ENCODE assay signal across 17 mouse cellular contexts in the genomic region with DNA sequence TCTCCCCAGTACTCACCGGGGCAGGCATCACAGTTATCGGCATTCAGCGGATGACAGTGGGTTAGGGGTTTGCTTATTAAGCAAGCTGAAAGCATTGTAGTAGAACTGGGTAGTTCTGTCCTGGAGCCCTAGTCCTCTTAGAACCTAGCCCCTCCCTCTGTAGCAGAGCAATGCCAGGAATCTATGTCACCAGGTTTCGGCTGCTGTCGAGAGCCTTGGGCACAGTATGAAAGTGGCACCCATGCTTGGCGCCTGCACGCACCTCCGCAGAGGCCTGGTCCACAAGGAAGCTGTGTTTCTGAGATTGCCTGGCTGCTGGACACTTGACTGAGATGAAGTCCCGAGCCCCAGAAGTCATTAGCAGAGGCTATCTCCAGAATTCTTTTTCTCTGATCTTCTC. TPM values are rescaled to one million over a fixed set of nuclear protein-coding genes. Genes with fewer than 3 reads are reported as not detected.
DNase-seq lines count a peak whose midpoint lies in the region; ATAC-seq lines count a peak whose summit lies in the region.
"Had no signal": no experiment of that assay in that cellular context is flagged by ENCODE, and none has a peak within 500 bp of the region (broad histone marks: within the 10 kb centered on the region; RNA-seq: fewer than 3 reads in every experiment).

No protein-coding gene starts in this region.

- peaks cover 6% of the 10 kb centered on the region; the same call in 1 of the 2 replicates for H3K36me3 ChIP-seq in forebrain, embryonic 13.5 days (ENCODE audit: poor library complexity, severe bottlenecking)
- H3K36me3 ChIP-seq in forebrain, embryonic 11.5 days (ENCODE audit: control insufficient read depth, insufficient read depth, low read length) = no peaks in the 10 kb centered on the region
- no peaks in the 10 kb centered on the region for H3K36me3 ChIP-seq in hindbrain, embryonic 11.5 days (ENCODE audit: control insufficient read depth, insufficient read depth, low read length)
- no peaks in the 10 kb centered on the region for H3K36me3 ChIP-seq in hindbrain, embryonic 12.5 days
- H3K36me3 ChIP-seq in midbrain, embryonic 13.5 days = no peaks in the 10 kb centered on the region
- H3K36me3 ChIP-seq in midbrain, embryonic 15.5 days (replicated peaks) = no peaks in the 10 kb centered on the region
- H3K36me3 ChIP-seq in neural tube, embryonic 14.5 days (ENCODE audit: control insufficient read depth, insufficient read depth, low read length) = no peaks in the 10 kb centered on the region

- H3K4me3 ChIP-seq in forebrain, embryonic 13.5 days = no peak overlapping the region
- H3K4me3 ChIP-seq in forebrain, embryonic 11.5 days (ENCODE audit: low read depth, low read length) = no peak overlapping the region
- no peak overlapping the region for H3K4me3 ChIP-seq in hindbrain, embryonic 11.5 days (ENCODE audit: low read depth, low read length)
- H3K4me3 ChIP-seq in hindbrain, embryonic 12.5 days = no peak overlapping the region
- H3K4me3 ChIP-seq in midbrain, embryonic 13.5 days (replicated peaks) = no peak overlapping the region
- H3K4me3 ChIP-seq in midbrain, embryonic 15.5 days = no peak overlapping the region
- no peak overlapping the region for H3K4me3 ChIP-seq in neural tube, embryonic 14.5 days (ENCODE audit: low read depth, low read length)

- H3K4me1 ChIP-seq in forebrain, embryonic 13.5 days = peaks cover 63% of the 10 kb centered on the region
- no peaks in the 10 kb centered on the region for H3K4me1 ChIP-seq in forebrain, embryonic 11.5 days (replicated peaks; ENCODE audit: control insufficient read depth, insufficient read depth, low read length)
- H3K4me1 ChIP-seq in hindbrain, embryonic 11.5 days (replicated peaks; ENCODE audit: control insufficient read depth, insufficient read depth, low read length) = peaks cover 5% of the 10 kb centered on the region; the same call in 1 of the 2 replicates
- peaks cover 44% of the 10 kb centered on the region for H3K4me1 ChIP-seq in hindbrain, embryonic 12.5 days
- peaks cover 24% of the 10 kb centered on the region for H3K4me1 ChIP-seq in midbrain, embryonic 13.5 days (replicated peaks)
- H3K4me1 ChIP-seq in midbrain, embryonic 15.5 days = peaks cover 16% of the 10 kb centered on the region
- peaks cover 22% of the 10 kb centered on the region; the same call in 1 of the 2 replicates for H3K4me1 ChIP-seq in neural tube, embryonic 14.5 days (ENCODE audit: control insufficient read depth, insufficient read depth, low read length)

- H3K9me3 ChIP-seq in forebrain, embryonic 13.5 days (replicated peaks) = no peaks in the 10 kb centered on the region
- no peaks in the 10 kb centered on the region for H3K9me3 ChIP-seq in forebrain, embryonic 11.5 days (ENCODE audit: control insufficient read depth, low read length)
- no peaks in the 10 kb centered on the region for H3K9me3 ChIP-seq in hindbrain, embryonic 11.5 days (ENCODE audit: control insufficient read depth, low read length)
- no peaks in the 10 kb centered on the region for H3K9me3 ChIP-seq in hindbrain, embryonic 12.5 days (replicated peaks)
- H3K9me3 ChIP-seq in midbrain, embryonic 13.5 days = no peaks in the 10 kb centered on the region
- no peaks in the 10 kb centered on the region for H3K9me3 ChIP-seq in midbrain, embryonic 15.5 days
- H3K9me3 ChIP-seq in neural tube, embryonic 14.5 days (ENCODE audit: control insufficient read depth, low read length) = no peaks in the 10 kb centered on the region

- H3K9ac ChIP-seq in forebrain, embryonic 13.5 days = no peak overlapping the region
- H3K9ac ChIP-seq in forebrain, embryonic 11.5 days (ENCODE audit: low read length) = no peak overlapping the region
- H3K9ac ChIP-seq in hindbrain, embryonic 11.5 days (ENCODE audit: low read depth, low read length) = no peak overlapping the region
- H3K9ac ChIP-seq in hindbrain, embryonic 12.5 days = no peak overlapping the region
- H3K9ac ChIP-seq in midbrain, embryonic 13.5 days (replicated peaks) = no peak overlapping the region; the same call in 1 of the 2 replicates
- H3K9ac ChIP-seq in midbrain, embryonic 15.5 days = no peak overlapping the region
- H3K9ac ChIP-seq in neural tube, embryonic 14.5 days (replicated peaks; ENCODE audit: low read depth, low read length) = no peak overlapping the region

- peak overlapping the region; percentile 83 for H3K27ac ChIP-seq in forebrain, embryonic 13.5 days
- no peak overlapping the region for H3K27ac ChIP-seq in forebrain, embryonic 11.5 days (ENCODE audit: low read depth, low read length)
- H3K27ac ChIP-seq in hindbrain, embryonic 11.5 days (ENCODE audit: low read depth, low read length) = peak overlapping the region; percentile 43
- H3K27ac ChIP-seq in hindbrain, embryonic 12.5 days = no peak overlapping the region
- 0 out of 2 replicates have a peak overlapping the region, but pooled peaks have one; percentile 35 for H3K27ac ChIP-seq in midbrain, embryonic 13.5 days
- no peak overlapping the region for H3K27ac ChIP-seq in midbrain, embryonic 15.5 days
- peak overlapping the region; percentile 3; the same call in 1 of the 2 replicates for H3K27ac ChIP-seq in neural tube, embryonic 14.5 days (ENCODE audit: low read depth, low read length)

- no peak for DNase-seq in forebrain, embryonic 11.5 days (ENCODE audit: low spot score)
- no peak for DNase-seq in hindbrain, embryonic 11.5 days (ENCODE audit: low spot score)
- DNase-seq in adrenal gland, adult 8-10 months = no peak
- DNase-seq: adrenal gland, adult 2 months; cerebellum, adult 11 months; cerebellum, postnatal 14 days; gastrocnemius, postnatal 10 days; layer of hippocampus, postnatal 36 days; liver; lung, adult 18-20 months; thymus, adult 2 months had no signal

- H3K4me2 ChIP-seq in forebrain, embryonic 13.5 days = no peak overlapping the region
- no peak overlapping the region for H3K4me2 ChIP-seq in forebrain, embryonic 11.5 days (ENCODE audit: low read depth, low read length, severe bottlenecking)
- no peak overlapping the region for H3K4me2 ChIP-seq in hindbrain, embryonic 11.5 days (replicated peaks; ENCODE audit: low read depth, low read length)
- no peak overlapping the region for H3K4me2 ChIP-seq in hindbrain, embryonic 12.5 days (replicated peaks)
- H3K4me2 ChIP-seq in midbrain, embryonic 13.5 days (replicated peaks) = no peak overlapping the region
- H3K4me2 ChIP-seq in midbrain, embryonic 15.5 days = no peak overlapping the region
- no peak overlapping the region for H3K4me2 ChIP-seq in neural tube, embryonic 14.5 days (ENCODE audit: low read depth, low read length)

- ATAC-seq in forebrain, embryonic 13.5 days = no peak
- ATAC-seq in forebrain, embryonic 11.5 days (replicated peaks; ENCODE audit: low FRiP score) = no peak
- ATAC-seq in hindbrain, embryonic 11.5 days (ENCODE audit: low FRiP score) = no peak
- no peak for ATAC-seq in hindbrain, embryonic 12.5 days (ENCODE audit: low FRiP score)
- ATAC-seq in midbrain, embryonic 13.5 days = no peak
- ATAC-seq in midbrain, embryonic 15.5 days (replicated peaks) = no peak
- no peak for ATAC-seq in neural tube, embryonic 14.5 days (ENCODE audit: low read depth)

- WGBS in forebrain, embryonic 13.5 days = 86% methylated on average over 9 of the region's 9 CpGs
- WGBS in forebrain, embryonic 11.5 days = 95% methylated on average over 9 of the region's 9 CpGs
- 84% methylated on average over 9 of the region's 9 CpGs for WGBS in hindbrain, embryonic 11.5 days
- WGBS in hindbrain, embryonic 12.5 days = 87% methylated on average over 9 of the region's 9 CpGs
- whole genome bisulfite sequencing in midbrain, embryonic 13.5 days = 89% methylated on average over 9 of the region's 9 CpGs
- 89% methylated on average over 9 of the region's 9 CpGs for WGBS in midbrain, embryonic 15.5 days
- 81% methylated on average over 9 of the region's 9 CpGs for WGBS in neural tube, embryonic 14.5 days

- no peaks in the 10 kb centered on the region for H3K27me3 ChIP-seq in forebrain, embryonic 13.5 days
- H3K27me3 ChIP-seq in forebrain, embryonic 11.5 days (ENCODE audit: control insufficient read depth, insufficient read depth, low read length) = no peaks in the 10 kb centered on the region
- H3K27me3 ChIP-seq in hindbrain, embryonic 11.5 days (ENCODE audit: control insufficient read depth, insufficient read depth, low read length) = no peaks in the 10 kb centered on the region
- no peaks in the 10 kb centered on the region for H3K27me3 ChIP-seq in hindbrain, embryonic 12.5 days
- H3K27me3 ChIP-seq in midbrain, embryonic 13.5 days = no peaks in the 10 kb centered on the region
- H3K27me3 ChIP-seq in midbrain, embryonic 15.5 days (replicated peaks) = no peaks in the 10 kb centered on the region
- no peaks in the 10 kb centered on the region for H3K27me3 ChIP-seq in neural tube, embryonic 14.5 days (ENCODE audit: control insufficient read depth, insufficient read depth, low read length)
- H3K27me3 ChIP-seq: CH12.LX had no signal

RNA-seq across cellular contexts. Expression of a gene that starts 9.2 kb away (rescaled TPM):
- 19.5 and 20.8 TPM in 2 replicates for polyA plus RNA-seq in forebrain, embryonic 13.5 days (2015; fragmentation: Nextera tagmentation; extraction: Ambion mirVana)
- polyA plus RNA-seq in forebrain, embryonic 11.5 days (2014; fragmentation: Nextera tagmentation; extraction: Ambion mirVana) = 17.9 and 20.2 TPM in 2 replicates
- 17.4 and 19.7 TPM in 2 replicates for polyA plus RNA-seq in hindbrain, embryonic 11.5 days (2014; fragmentation: Nextera tagmentation; extraction: Ambion mirVana)
- 16.6 and 20.0 TPM in 2 replicates for polyA plus RNA-seq in hindbrain, embryonic 12.5 days (2016; fragmentation: Nextera tagmentation; extraction: Ambion mirVana)
- 15.9 and 16.7 TPM in 2 replicates for polyA plus RNA-seq in midbrain, embryonic 13.5 days (2015; fragmentation: Nextera tagmentation; extraction: Ambion mirVana)
- polyA plus RNA-seq in midbrain, embryonic 15.5 days (2015; fragmentation: Nextera tagmentation; extraction: Ambion mirVana) = 13.6 and 14.6 TPM in 2 replicates
- polyA plus RNA-seq in neural tube, embryonic 14.5 days (2014; fragmentation: Nextera tagmentation; extraction: Ambion mirVana) = 8.2 and 12.7 TPM in 2 replicates
- 10 to 100 TPM; 14.8 to 19.7 (median 15.9) TPM for total RNA-seq in adrenal gland, adult 8-10 months (2022)

RNA-seq across cellular contexts. Expression of a gene that starts 9.3 kb away (rescaled TPM):
- 20.3 and 22.7 TPM in 2 replicates for polyA plus RNA-seq in forebrain, embryonic 13.5 days (2015; fragmentation: Nextera tagmentation; extraction: Ambion mirVana)
- 21.2 and 22.2 TPM in 2 replicates for polyA plus RNA-seq in forebrain, embryonic 11.5 days (2014; fragmentation: Nextera tagmentation; extraction: Ambion mirVana)
- polyA plus RNA-seq in hindbrain, embryonic 11.5 days (2014; fragmentation: Nextera tagmentation; extraction: Ambion mirVana) = 15.5 and 20.5 TPM in 2 replicates
- 17.5 and 18.6 TPM in 2 replicates for polyA plus RNA-seq in hindbrain, embryonic 12.5 days (2016; fragmentation: Nextera tagmentation; extraction: Ambion mirVana)
- 15.4 and 16.5 TPM in 2 replicates for polyA plus RNA-seq in midbrain, embryonic 13.5 days (2015; fragmentation: Nextera tagmentation; extraction: Ambion mirVana)
- polyA plus RNA-seq in midbrain, embryonic 15.5 days (2015; fragmentation: Nextera tagmentation; extraction: Ambion mirVana) = 14.2 and 14.8 TPM in 2 replicates
- 15.8 and 18.8 TPM in 2 replicates for polyA plus RNA-seq in neural tube, embryonic 14.5 days (2014; fragmentation: Nextera tagmentation; extraction: Ambion mirVana)
- 10 to 100 TPM in 2 of 4 experiments, 1 to 10 TPM in 2; 9.3 to 17.8 (median 12.9) TPM for total RNA-seq in adrenal gland, adult 8-10 months (2022)

RNA-seq across cellular contexts. Expression of a gene that starts 25.8 kb away (rescaled TPM):
- polyA plus RNA-seq in forebrain, embryonic 13.5 days (2015; fragmentation: Nextera tagmentation; extraction: Ambion mirVana) = 77.4 and 78.9 TPM in 2 replicates
- polyA plus RNA-seq in forebrain, embryonic 11.5 days (2014; fragmentation: Nextera tagmentation; extraction: Ambion mirVana) = 310 and 367 TPM in 2 replicates
- polyA plus RNA-seq in hindbrain, embryonic 11.5 days (2014; fragmentation: Nextera tagmentation; extraction: Ambion mirVana) = 155 and 243 TPM in 2 replicates
- 142 and 163 TPM in 2 replicates for polyA plus RNA-seq in hindbrain, embryonic 12.5 days (2016; fragmentation: Nextera tagmentation; extraction: Ambion mirVana)
- polyA plus RNA-seq in midbrain, embryonic 13.5 days (2015; fragmentation: Nextera tagmentation; extraction: Ambion mirVana) = 78.7 and 82.5 TPM in 2 replicates
- polyA plus RNA-seq in midbrain, embryonic 15.5 days (2015; fragmentation: Nextera tagmentation; extraction: Ambion mirVana) = 89.3 and 127 TPM in 2 replicates
- 68.5 and 72.5 TPM in 2 replicates for polyA plus RNA-seq in neural tube, embryonic 14.5 days (2014; fragmentation: Nextera tagmentation; extraction: Ambion mirVana)
- total RNA-seq in adrenal gland, adult 8-10 months (2022) = 100 to 1,000 TPM; 125 to 175 (median 144) TPM

Comparison
In these comparisons a context has a peak if more than half of its experiments do, and no peak if none do; other contexts are left out.
1. H3K27ac ChIP-seq: peak in forebrain, embryonic 13.5 days (single experiment), hindbrain, embryonic 11.5 days (single experiment), midbrain, embryonic 13.5 days (single experiment) and neural tube, embryonic 14.5 days (single experiment); none in forebrain, embryonic 11.5 days (single experiment), hindbrain, embryonic 12.5 days (single experiment) and midbrain, embryonic 15.5 days (single experiment).